Mouse (Mus musculus): Measurements from ENCODE around the gene Slc18b1.

DNA sequence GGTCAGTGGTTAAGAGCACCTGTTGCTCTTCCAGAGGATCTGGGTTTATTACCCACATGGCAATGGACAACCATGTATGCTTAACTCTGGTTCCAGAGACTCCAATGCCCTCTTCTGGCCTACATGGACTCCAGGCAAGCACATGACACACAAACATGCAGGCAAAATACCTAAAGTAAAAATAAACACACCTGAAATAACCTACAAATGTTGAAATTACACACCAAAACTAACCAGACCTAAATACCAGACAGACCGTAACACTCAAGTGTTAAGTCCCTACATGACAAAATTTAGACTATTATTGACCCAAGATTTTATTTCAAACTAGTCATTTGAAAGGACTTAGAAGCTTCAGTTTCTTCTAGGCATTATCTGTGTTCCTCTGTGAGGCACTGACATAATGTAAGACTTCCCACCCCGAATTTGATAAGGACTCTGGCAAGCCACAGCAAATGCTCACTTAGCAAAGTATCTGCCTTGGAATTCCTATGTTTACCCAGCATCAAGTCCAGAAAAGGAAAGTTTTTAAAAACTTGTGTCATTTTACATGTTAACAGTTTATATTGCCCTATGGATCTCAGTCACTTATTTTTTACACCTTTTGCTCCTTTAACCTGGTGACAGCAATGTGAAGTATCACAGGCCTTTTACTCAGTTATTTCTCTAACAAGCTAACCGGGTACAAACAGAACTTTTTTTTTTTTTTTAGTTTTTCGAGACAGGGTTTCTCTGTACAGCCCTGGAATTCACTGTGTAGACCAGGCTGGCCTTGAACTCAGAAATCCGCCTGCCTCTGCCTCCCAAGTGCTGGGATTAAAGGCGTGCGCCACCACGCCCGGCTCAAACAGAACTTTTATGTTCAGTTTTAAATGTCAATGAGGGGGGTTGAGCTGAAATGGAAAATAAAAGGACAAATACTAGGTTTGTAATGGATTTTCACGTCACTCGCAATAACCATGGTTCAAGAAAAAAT is 14.7 kb upstream of the Slc18b1 start:
- TF ChIP-seq CTCF (IDR thresholded peaks at IDR 0.05; ENCODE audit: low read depth, low read length) (no peak), GATA2 (IDR thresholded peaks at IDR 0.05; ENCODE audit: borderline replicate concordance, low read depth, low read length) (no peak), GATA1 (IDR thresholded peaks at IDR 0.05; ENCODE audit: borderline replicate concordance, low read length) (no peak)

Data from G1E (cell line).